Mouse (Mus musculus) E14TG2a.4 (cell line): ENCODE measurements around the gene Abca4.

Experiments used
- H3K27me3 ChIP-seq: 2 replicates; pipeline ENCODE4 v1.6.1; 2014; ENCODE audit warnings: low read length, control low read depth; ENCODE audit not compliant: insufficient read depth
- H3K36me3 ChIP-seq: 2 replicates; pipeline ENCODE4 v1.6.1; 2014; ENCODE audit warnings: low read length, control low read depth; ENCODE audit not compliant: insufficient read depth
- H3K4me1 ChIP-seq: replicated peaks from 2 replicates; pipeline ENCODE4 v1.6.1; 2014; ENCODE audit warnings: low read depth, low read length, control low read depth
- H3K4me3 ChIP-seq: replicated peaks from 2 replicates; pipeline ENCODE4 v1.5.1; 2014; ENCODE audit warnings: mild to moderate bottlenecking, low read length
- H3K9me3 ChIP-seq: 2 replicates; pipeline ENCODE4 v1.6.1; 2014; ENCODE audit warnings: low read length, control low read depth
- CTCF ChIP-seq: conservative IDR thresholded peaks from 2 replicates; pipeline ENCODE4 v1.5.1; 2014; ENCODE audit warnings: low read length
- NANOG ChIP-seq: IDR thresholded peaks from 2 replicates; pipeline ENCODE4 v1.6.1; 2014; ENCODE audit warnings: borderline replicate concordance, low read length, mixed read lengths
- POU5F1 ChIP-seq: IDR thresholded peaks from 2 replicates; pipeline ENCODE4 v1.6.1; 2014; ENCODE audit warnings: low read length, borderline replicate concordance

Gene Abca4

GRCm38 (mm10) chr3:122128999-122129493, 84.8 kb downstream of the Abca4 start:
- no peaks in the 10 kb centered on the region for H3K36me3 ChIP-seq
- H3K4me1 ChIP-seq: no peaks in the 10 kb centered on the region
- no peak for TF ChIP-seq POU5F1
- no peak for TF ChIP-seq CTCF
- TF ChIP-seq NANOG: no peak
- H3K4me3 ChIP-seq: no peak overlapping the region
- H3K27me3 ChIP-seq: peaks cover 32% of the 10 kb centered on the region
- no peaks in the 10 kb centered on the region for H3K9me3 ChIP-seq

GRCm38 (mm10) chr3:122130771-122131170, 86.5 kb downstream of the Abca4 start:
- TF ChIP-seq POU5F1 (no peak), NANOG (no peak), CTCF (no peak)
- H3K36me3 ChIP-seq: no peaks in the 10 kb centered on the region
- H3K9me3 ChIP-seq: no peaks in the 10 kb centered on the region
- H3K27me3 ChIP-seq: peaks cover 32% of the 10 kb centered on the region
- H3K4me1 ChIP-seq: no peaks in the 10 kb centered on the region
- H3K4me3 ChIP-seq: no peak overlapping the region

- Histone ChIP-seq H3K4me1 (no peaks in the 10 kb centered on the region), H3K4me3 (no peak overlapping the region), H3K27me3 (peaks cover 32% of the 10 kb centered on the region), H3K36me3 (no peaks in the 10 kb centered on the region), H3K9me3 (no peaks in the 10 kb centered on the region)
- TF ChIP-seq POU5F1 (no peak), CTCF (no peak), NANOG (no peak)
Observed at GRCm38 (mm10) chr3:122131633-122132032, 87.4 kb downstream of the Abca4 start.

- Histone ChIP-seq H3K27me3 (peaks cover 33% of the 10 kb centered on the region), H3K9me3 (no peaks in the 10 kb centered on the region), H3K4me1 (no peaks in the 10 kb centered on the region), H3K4me3 (no peak overlapping the region), H3K36me3 (no peaks in the 10 kb centered on the region)
- TF ChIP-seq POU5F1 (no peak), CTCF (no peak), NANOG (no peak)
Observed at GRCm38 (mm10) chr3:122133255-122133654, 89.0 kb downstream of the Abca4 start.

GRCm38 (mm10) chr3:122133840-122134239, 89.6 kb downstream of the Abca4 start:
- TF ChIP-seq POU5F1 (no peak), NANOG (no peak), CTCF (no peak)
- H3K9me3 ChIP-seq: no peaks in the 10 kb centered on the region
- peaks cover 29% of the 10 kb centered on the region for H3K27me3 ChIP-seq
- H3K4me1 ChIP-seq: no peaks in the 10 kb centered on the region
- no peaks in the 10 kb centered on the region for H3K36me3 ChIP-seq
- H3K4me3 ChIP-seq: no peak overlapping the region

GRCm38 (mm10) chr3:122140589-122141400, 96.6 kb downstream of the Abca4 start:
- TF ChIP-seq POU5F1 (no peak), CTCF (peak; percentile 66), NANOG (no peak)
- H3K4me3 ChIP-seq: no peak overlapping the region

GRCm38 (mm10) chr3:122142256-122142922, 98.1 kb downstream of the Abca4 start:
- H3K27me3 ChIP-seq: peaks cover 66% of the 10 kb centered on the region
- H3K36me3 ChIP-seq: no peaks in the 10 kb centered on the region
- no peak overlapping the region for H3K4me3 ChIP-seq
- H3K4me1 ChIP-seq: peaks cover 25% of the 10 kb centered on the region
- no peaks in the 10 kb centered on the region for H3K9me3 ChIP-seq
- TF ChIP-seq NANOG (no peak), POU5F1 (no peak), CTCF (no peak)

More at GRCm38 (mm10) chr3:122140589-122141400, 96.6 kb downstream of the Abca4 start:
- no peaks in the 10 kb centered on the region for H3K36me3 ChIP-seq
- H3K27me3 ChIP-seq: peaks cover 63% of the 10 kb centered on the region
- H3K4me1 ChIP-seq: peaks cover 14% of the 10 kb centered on the region
- H3K9me3 ChIP-seq: no peaks in the 10 kb centered on the region

- H3K27me3 ChIP-seq: peaks cover 74% of the 10 kb centered on the region
- no peaks in the 10 kb centered on the region for H3K36me3 ChIP-seq
- no peaks in the 10 kb centered on the region for H3K9me3 ChIP-seq
- H3K4me1 ChIP-seq: peaks cover 25% of the 10 kb centered on the region
- TF ChIP-seq CTCF (no peak), NANOG (no peak), POU5F1 (no peak)
- H3K4me3 ChIP-seq: no peak overlapping the region
Observed at GRCm38 (mm10) chr3:122143432-122143831, 99.2 kb downstream of the Abca4 start.

GRCm38 (mm10) chr3:122145430-122145829, 101.2 kb downstream of the Abca4 start:
- Histone ChIP-seq H3K4me1 (peaks cover 29% of the 10 kb centered on the region), H3K27me3 (peaks cover 64% of the 10 kb centered on the region), H3K4me3 (no peak overlapping the region), H3K9me3 (no peaks in the 10 kb centered on the region), H3K36me3 (no peaks in the 10 kb centered on the region)
- TF ChIP-seq POU5F1: peak; percentile 100
- TF ChIP-seq CTCF: no peak
- peak; percentile 100 for TF ChIP-seq NANOG
